Mouse (Mus musculus) kidney, adult 2 months (tissue): Measurements from ENCODE around the gene Mast4.

Experiments
- CTCF ChIP-seq: fragments of 200-500 bp; conservative IDR thresholded peaks from 2 replicates; pipeline ENCODE4 v1.5.1; 2011; ENCODE audit warnings: low read depth, mild to moderate bottlenecking, control low read depth, low read length, moderate library complexity, mixed read lengths; ENCODE audit not compliant: insufficient read depth, insufficient read length
- POLR2A ChIP-seq: fragments of 200-500 bp; IDR thresholded peaks from one replicate; pipeline ENCODE4 v1.6.1; 2011; ENCODE audit warnings: low read depth, low read length, control low read depth

GRCm38 (mm10) chr13:102903689-102904088, 430.6 kb downstream of the Mast4 start:
- TF ChIP-seq POLR2A: no peak
- no peak for TF ChIP-seq CTCF
